Mouse (Mus musculus): Measurements from ENCODE around the gene Selenoi.

- TF ChIP-seq POLR2A (IDR thresholded peaks at IDR 0.05; ENCODE audit: insufficient read depth, low read depth, low read length) (no peak), CTCF (IDR thresholded peaks at IDR 0.05) (no peak)
These were observed 8.2 kb downstream of the Selenoi start for GRCm38 (mm10) chr5:30240552-30240951.

All from heart, adult 2 months (tissue).